ENCODE assay signal across 9 mouse cellular contexts in the genomic region with DNA sequence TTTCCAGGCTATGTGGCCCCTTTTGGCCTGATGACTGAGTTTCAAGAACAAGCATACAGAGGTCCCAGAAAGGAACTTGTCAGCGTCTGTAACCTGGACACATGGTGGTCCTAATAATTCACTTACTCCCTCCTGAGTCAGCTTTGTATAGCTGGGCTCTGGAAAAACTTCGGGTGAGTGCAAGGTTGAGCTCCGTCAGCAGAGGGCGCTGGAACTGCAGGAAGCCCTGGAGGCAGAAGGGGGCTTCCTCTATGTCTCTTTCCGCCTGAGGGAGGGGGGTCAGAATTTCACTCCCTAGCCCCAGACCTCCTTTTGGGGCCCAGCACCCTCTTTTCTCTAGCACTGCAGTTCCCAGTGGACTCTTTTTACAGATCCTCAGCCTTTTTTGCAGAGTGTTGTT. TPM values are rescaled to one million over a fixed set of nuclear protein-coding genes. Genes with fewer than 3 reads are reported as not detected.
DNase-seq lines count a peak whose midpoint lies in the region; ATAC-seq and TF ChIP-seq lines count a peak whose summit lies in the region.
"Had no signal": no experiment of that assay in that cellular context is flagged by ENCODE, and none has a peak within 500 bp of the region (broad histone marks: within the 10 kb centered on the region; RNA-seq: fewer than 3 reads in every experiment).

No protein-coding gene starts in this region.

- peaks cover 25% of the 10 kb centered on the region for H3K4me1 ChIP-seq in embryonic facial prominence, embryonic 13.5 days
- H3K4me1 ChIP-seq in hindbrain, embryonic 10.5 days (replicated peaks): peaks cover 48% of the 10 kb centered on the region

- peak overlapping the region; percentile 30 for H3K4me2 ChIP-seq in embryonic facial prominence, embryonic 13.5 days

- H3K36me3 ChIP-seq in embryonic facial prominence, embryonic 13.5 days: no peaks in the 10 kb centered on the region
- H3K36me3 ChIP-seq in hindbrain, embryonic 10.5 days: no peaks in the 10 kb centered on the region

- H3K27me3 ChIP-seq in embryonic facial prominence, embryonic 13.5 days: peaks cover 29% of the 10 kb centered on the region
- H3K27me3 ChIP-seq in hindbrain, embryonic 10.5 days (ENCODE audit: insufficient read depth, poor library complexity, severe bottlenecking): peaks cover 3% of the 10 kb centered on the region; the same call in 1 of the 2 replicates

- H3K4me3 ChIP-seq in embryonic facial prominence, embryonic 13.5 days: no peak overlapping the region
- peak overlapping the region; percentile 20 for H3K4me3 ChIP-seq in hindbrain, embryonic 10.5 days
- no peak overlapping the region for H3K4me3 ChIP-seq in left cerebral cortex, adult 2 months

- H3K9me3 ChIP-seq in embryonic facial prominence, embryonic 13.5 days: no peaks in the 10 kb centered on the region
- no peaks in the 10 kb centered on the region for H3K9me3 ChIP-seq in hindbrain, embryonic 10.5 days

- ATAC-seq in cerebellum, adult (ENCODE audit: insufficient number of reproducible peaks, low FRiP score, low TSS enrichment): no peak
- no peak for ATAC-seq in embryonic facial prominence, embryonic 13.5 days (ENCODE audit: insufficient number of reproducible peaks, insufficient read depth, low FRiP score, low TSS enrichment, low read depth)
- 0 out of 2 replicates have a peak, but pooled peaks have one; percentile 49 for ATAC-seq in megakaryocyte-erythroid progenitor cell, adult 5-6 weeks (replicated peaks; ENCODE audit: low FRiP score, low TSS enrichment, poor library complexity, severe bottlenecking)
- ATAC-seq: Patski had no signal

- intact Hi-C loops in left cerebral cortex, adult 2 months (cut with DNase I): loop anchor here (1.0 to 10.0 kb wide), 5 partner anchors 82 to 605 kb away; a partner anchor contains a TSS

- under 1% methylated on average over 5 of the region's 5 CpGs for WGBS in embryonic facial prominence, embryonic 13.5 days
- WGBS in hindbrain, embryonic 10.5 days: 1% methylated on average over 5 of the region's 5 CpGs

- H3K27ac ChIP-seq in embryonic facial prominence, embryonic 13.5 days: no peak overlapping the region
- H3K27ac ChIP-seq in hindbrain, embryonic 10.5 days: peak overlapping the region; percentile 62
- no peak overlapping the region; the same call in 1 of the 2 replicates for H3K27ac ChIP-seq in left cerebral cortex, adult 2 months

- peak; percentile 52 for DNase-seq in cerebellum, adult 11 months
- DNase-seq in adrenal gland, adult 2 months: peak; percentile 72
- DNase-seq in hindbrain, embryonic 10.5 days (ENCODE audit: low spot score): peak; percentile 78
- DNase-seq in left cerebral cortex, adult 2 months (ENCODE audit: extremely low spot score in 1 of 2, low spot score in 2 of 2): peak; percentile 68 to 81
- peak; percentile 63 to 88 for DNase-seq in spleen, postnatal 4 days (ENCODE audit: low spot score in 2 of 2)

- TF ChIP-seq CTCF in left cerebral cortex, adult 2 months (IDR thresholded peaks at IDR 0.05): peak; percentile 92

- H3K9ac ChIP-seq in embryonic facial prominence, embryonic 13.5 days: no peak overlapping the region

RNA-seq across cellular contexts. Expression of a gene that starts 3.8 kb away (rescaled TPM):
- total RNA-seq in adrenal gland, adult 2 months (2021): 10 to 100 TPM; 26.0 to 34.9 TPM
- polyA plus RNA-seq in adrenal gland, adult 2 months (2012; rRNA removed): 56.8 and 66.5 TPM in 2 replicates
- polyA plus RNA-seq in embryonic facial prominence, embryonic 13.5 days (2015; fragmentation: Nextera tagmentation; extraction: Ambion mirVana): 103 and 104 TPM in 2 replicates
- polyA plus RNA-seq in hindbrain, embryonic 10.5 days (2016; fragmentation: Nextera tagmentation; extraction: Ambion mirVana): 112 and 114 TPM in 2 replicates
- 10 to 100 TPM; 37.2 to 43.6 TPM for total RNA-seq in left cerebral cortex, adult 2 months (2021)
- total RNA-seq in megakaryocyte-erythroid progenitor cell, adult 5-6 weeks (2014; fragmentation: Nextera tagmentation): 13.6 and 25.2 TPM in 2 replicates
- total RNA-seq in megakaryocyte-erythroid progenitor cell, adult 5-6 weeks (2017): 17.7 and 92.3 TPM in 2 replicates

RNA-seq across cellular contexts. Expression of a gene that starts 33.1 kb away (rescaled TPM):
- 10 to 100 TPM; 17.0 to 23.2 TPM for total RNA-seq in adrenal gland, adult 2 months (2021)
- 42.3 and 46.7 TPM in 2 replicates for polyA plus RNA-seq in adrenal gland, adult 2 months (2012; rRNA removed)
- 17.5 and 20.0 TPM in 2 replicates for polyA plus RNA-seq in embryonic facial prominence, embryonic 13.5 days (2015; fragmentation: Nextera tagmentation; extraction: Ambion mirVana)
- 9.8 and 11.0 TPM in 2 replicates for polyA plus RNA-seq in hindbrain, embryonic 10.5 days (2016; fragmentation: Nextera tagmentation; extraction: Ambion mirVana)
- 100 to 1,000 TPM; 249 to 287 TPM for total RNA-seq in left cerebral cortex, adult 2 months (2021)
- total RNA-seq in megakaryocyte-erythroid progenitor cell, adult 5-6 weeks (2014; fragmentation: Nextera tagmentation): 1.0 and 2.3 TPM in 2 replicates
- 1.5 and 17.7 TPM in 2 replicates for total RNA-seq in megakaryocyte-erythroid progenitor cell, adult 5-6 weeks (2017)

Comparison
In these comparisons a context has a peak if more than half of its experiments do, and no peak if none do; other contexts are left out.
1. RNA of a gene that starts 33.1 kb away (total RNA-seq): 249 to 287 TPM in left cerebral cortex, adult 2 months; 17.0 to 23.2 TPM in adrenal gland, adult 2 months and 1.0 to 17.7 TPM in megakaryocyte-erythroid progenitor cell, adult 5-6 weeks; every median in the first group is over 10 times any median in the second.
2. Peak in every context shown above with its lines, with median percentiles within 50 percentile points of each other: DNase-seq.